Mouse (Mus musculus): ENCODE measurements around the gene Rnf157. TPM values are rescaled to one million over a fixed set of nuclear protein-coding genes. Genes with fewer than 3 reads are reported as not detected.

Rnf157 gene
- polyA plus RNA-seq, 1 experiment from 2014 or later: 4.9 TPM

DNA sequence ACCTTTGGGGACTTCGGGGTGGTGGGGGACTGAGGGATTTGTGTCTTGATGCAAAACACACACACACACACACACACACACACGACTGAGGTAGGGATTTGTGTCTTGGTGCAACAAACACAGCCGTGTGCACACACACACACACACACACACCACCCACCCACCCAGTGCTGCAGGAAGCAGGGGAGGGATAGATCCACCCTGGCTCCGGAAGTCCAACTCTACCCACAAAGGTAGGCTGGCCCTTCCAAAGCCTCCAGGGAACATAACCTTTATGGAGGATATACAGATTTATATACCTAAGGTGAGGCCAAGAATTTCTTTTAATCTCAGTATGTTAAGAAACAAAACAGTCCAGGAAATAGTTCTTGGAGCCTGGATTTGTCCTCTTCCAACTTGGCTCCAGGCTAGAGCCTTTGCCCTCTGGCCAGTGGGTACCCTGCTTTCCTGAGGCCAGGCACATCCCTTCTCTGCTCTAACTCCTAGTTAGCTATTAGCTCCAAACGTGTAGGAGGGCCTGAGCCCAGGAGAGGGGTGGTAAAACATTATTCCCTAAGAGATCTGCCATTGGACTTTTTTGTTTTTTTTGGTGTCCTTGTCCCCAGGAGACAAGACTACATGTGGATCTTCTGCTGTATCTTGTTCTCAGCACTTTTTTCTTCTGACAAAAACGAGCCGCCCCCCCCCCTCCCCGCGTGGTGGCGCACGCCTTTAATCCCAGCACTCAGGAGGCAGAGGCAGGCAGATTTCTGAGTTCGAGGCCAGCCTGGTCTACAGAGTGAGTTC is 22.3 kb upstream of the Rnf157 start:
- Histone ChIP-seq H3K4me3 (ENCODE audit: low read depth, low read length) (peak overlapping the region; percentile 76), H3K9ac (ENCODE audit: low read depth, low read length) (peak overlapping the region; percentile 79), H3K27me3 (replicated peaks; ENCODE audit: control insufficient read depth, insufficient read depth, low read length) (no peaks in the 10 kb centered on the region), H3K27ac (ENCODE audit: low read depth, low read length) (peak overlapping the region; percentile 93), H3K4me2 (replicated peaks; ENCODE audit: low read depth) (peak overlapping the region; percentile 72), H3K36me3 (ENCODE audit: control insufficient read depth, insufficient read depth) (peaks cover 23% of the 10 kb centered on the region), H3K4me1 (replicated peaks; ENCODE audit: control insufficient read depth, insufficient read depth, low read length) (peaks cover 10% of the 10 kb centered on the region), H3K9me3 (ENCODE audit: control insufficient read depth) (no peaks in the 10 kb centered on the region)
- 36% methylated on average over 12 of the region's 12 CpGs for WGBS
- no peak for ATAC-seq
- no peak for TF ChIP-seq CTCF (IDR thresholded peaks at IDR 0.05; ENCODE audit: low read depth)

DNA sequence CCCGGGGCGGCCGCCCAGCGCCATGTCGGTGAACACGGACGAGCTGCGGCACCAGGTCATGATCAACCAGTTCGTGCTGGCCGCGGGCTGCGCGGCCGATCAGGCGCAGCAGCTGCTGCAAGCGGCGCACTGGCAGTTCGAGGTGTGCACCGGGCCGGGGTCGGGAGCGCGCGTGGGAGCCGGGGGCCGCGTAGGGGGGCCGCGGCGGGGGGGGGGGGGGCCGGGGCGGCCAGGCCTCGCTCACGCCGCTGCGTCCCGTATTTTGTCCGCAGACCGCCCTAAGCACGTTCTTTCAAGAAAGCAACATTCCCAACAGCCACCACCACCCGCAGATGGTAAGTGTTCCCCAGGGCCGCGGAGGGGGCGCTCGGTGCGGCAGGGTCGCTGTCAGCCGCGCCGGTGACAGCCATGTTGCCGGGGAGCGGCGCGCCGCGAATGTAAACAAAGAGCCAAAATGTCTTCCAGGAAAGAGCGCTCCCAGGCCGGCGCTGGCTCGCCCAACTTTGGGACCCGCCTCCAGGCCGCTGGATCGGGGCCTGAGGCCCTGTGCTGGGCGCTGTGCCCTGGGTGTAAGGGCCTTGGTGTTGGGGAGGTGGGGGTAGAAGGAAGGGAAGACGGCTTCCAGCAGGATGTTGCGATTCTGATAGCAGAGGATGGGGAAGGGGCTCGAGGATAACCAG is 21.6 kb upstream of the Rnf157 start:
- peaks cover 10% of the 10 kb centered on the region for H3K4me1 ChIP-seq (replicated peaks; ENCODE audit: control insufficient read depth, insufficient read depth, low read length)
- under 1% methylated on average over 42 of the region's 67 CpGs for WGBS
- H3K27ac ChIP-seq (ENCODE audit: low read depth, low read length): peak overlapping the region; percentile 93
- H3K4me3 ChIP-seq (ENCODE audit: low read depth, low read length): peak overlapping the region; percentile 76
- peaks cover 20% of the 10 kb centered on the region for H3K36me3 ChIP-seq (ENCODE audit: control insufficient read depth, insufficient read depth)
- H3K27me3 ChIP-seq (replicated peaks; ENCODE audit: control insufficient read depth, insufficient read depth, low read length): no peaks in the 10 kb centered on the region
- peak overlapping the region; percentile 79 for H3K9ac ChIP-seq (ENCODE audit: low read depth, low read length)
- H3K4me2 ChIP-seq (replicated peaks; ENCODE audit: low read depth): peak overlapping the region; percentile 72
- no peak for ATAC-seq
- no peaks in the 10 kb centered on the region for H3K9me3 ChIP-seq (ENCODE audit: control insufficient read depth)
- no peak for TF ChIP-seq CTCF (IDR thresholded peaks at IDR 0.05; ENCODE audit: low read depth)

DNA sequence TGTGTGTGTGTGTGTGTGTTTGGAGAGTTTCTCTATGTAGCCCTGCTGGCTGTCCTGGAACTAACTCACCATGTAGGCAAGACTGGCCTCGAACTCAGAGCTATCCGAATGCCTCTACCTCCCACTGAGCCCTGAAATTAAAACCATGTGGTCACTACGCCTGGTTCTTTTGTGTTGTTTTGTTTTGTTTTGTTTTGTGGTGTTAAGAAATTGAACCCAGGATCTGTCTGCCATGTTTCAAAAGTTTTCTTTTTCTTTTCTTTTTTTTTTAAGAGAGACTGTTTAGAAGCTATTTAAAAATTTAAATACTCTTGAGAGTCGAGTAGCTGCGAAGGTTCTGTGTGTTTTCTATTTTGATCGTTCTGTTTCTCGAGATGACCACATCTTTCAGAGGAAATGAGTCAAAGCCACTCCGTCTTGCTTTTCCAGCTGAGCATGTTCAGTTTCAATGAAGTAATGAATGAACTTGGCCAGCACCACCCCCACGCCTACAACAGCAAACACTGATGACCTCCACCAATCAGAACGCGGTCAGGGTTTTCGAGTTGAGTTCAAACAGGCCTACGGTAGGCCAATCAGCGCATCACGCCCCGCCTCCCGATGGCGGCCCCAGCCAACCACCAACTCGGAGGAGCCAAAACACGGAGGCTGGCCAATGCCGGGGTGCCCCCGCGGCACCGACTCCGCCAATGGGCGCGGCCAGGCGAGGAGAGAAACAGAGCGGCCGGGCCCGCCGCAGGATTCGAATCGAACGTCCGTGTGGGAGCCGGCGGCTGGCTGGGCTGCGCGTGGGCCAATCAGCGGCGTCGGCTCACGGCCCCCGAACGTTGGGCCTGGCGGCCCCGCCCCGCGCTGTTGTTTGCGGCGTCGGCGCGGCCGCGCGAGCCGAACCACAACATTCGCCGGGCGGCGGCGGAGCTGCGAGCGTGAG is 20.8 kb upstream of the Rnf157 start, which contains the start of gene Ubald2:
Gene Ubald2 (plus strand): TSS at position 739 of the 931 bp plus-strand sequence.
- peak within 1 kb of the TSS; percentile 72 for H3K4me2 ChIP-seq (replicated peaks; ENCODE audit: low read depth)
- peak within 1 kb of the TSS; percentile 96 for H3K27ac ChIP-seq (ENCODE audit: low read depth, low read length)
- H3K36me3 ChIP-seq (ENCODE audit: control insufficient read depth, insufficient read depth): peaks cover 13% of the 10 kb centered on the region
- H3K4me1 ChIP-seq (replicated peaks; ENCODE audit: control insufficient read depth, insufficient read depth, low read length): peaks cover 10% of the 10 kb centered on the region
- peak within 1 kb of the TSS; percentile 79 for H3K9ac ChIP-seq (ENCODE audit: low read depth, low read length)
- peak within 1 kb of the TSS; percentile 76 for H3K4me3 ChIP-seq (ENCODE audit: low read depth, low read length)
- no peaks in the 10 kb centered on the region for H3K9me3 ChIP-seq (ENCODE audit: control insufficient read depth)
- 2% methylated on average over 60 of the region's 66 CpGs for WGBS
- peak; percentile 79 for ATAC-seq
- TF ChIP-seq CTCF (IDR thresholded peaks at IDR 0.05; ENCODE audit: low read depth): no peak
- no peaks in the 10 kb centered on the region for H3K27me3 ChIP-seq (replicated peaks; ENCODE audit: control insufficient read depth, insufficient read depth, low read length)

DNA sequence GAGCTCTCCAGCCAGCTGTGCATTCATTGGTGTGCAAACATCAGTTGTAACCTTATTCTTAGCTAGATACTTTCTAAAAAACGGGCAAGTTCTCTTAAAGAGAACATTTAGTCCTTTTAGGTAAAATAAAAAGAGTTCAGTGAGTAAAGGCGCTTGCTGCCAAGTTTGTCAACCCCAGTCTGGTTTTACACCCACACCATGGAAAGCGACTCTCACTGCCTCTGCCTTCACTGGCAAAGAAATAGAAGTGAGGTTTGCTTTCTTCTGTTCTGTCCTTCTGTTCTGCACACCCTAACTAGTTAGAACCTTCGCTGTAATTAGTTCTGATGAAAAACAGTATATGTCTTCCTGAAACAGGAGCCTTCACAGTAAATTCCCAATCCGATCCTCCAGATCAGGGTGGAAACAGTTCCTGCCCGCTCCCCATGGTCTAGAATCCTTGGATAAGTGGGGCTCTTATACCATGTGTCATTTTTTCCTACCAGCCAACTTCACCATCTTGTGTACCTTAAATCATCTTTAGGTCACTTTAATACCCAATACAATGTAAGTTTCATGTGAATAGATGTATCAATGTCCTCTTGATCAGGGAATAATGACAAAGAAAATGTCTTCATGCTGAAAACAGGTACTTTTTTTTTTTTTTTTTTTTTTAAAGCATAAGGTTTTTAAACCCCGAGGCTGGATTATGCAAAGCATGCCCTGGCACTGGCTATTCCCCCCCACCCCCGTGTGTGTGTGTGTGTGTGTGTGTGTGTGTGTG is 19.9 kb upstream of the Rnf157 start:
- H3K4me1 ChIP-seq (replicated peaks; ENCODE audit: control insufficient read depth, insufficient read depth, low read length): peaks cover 10% of the 10 kb centered on the region
- no peaks in the 10 kb centered on the region for H3K9me3 ChIP-seq (ENCODE audit: control insufficient read depth)
- TF ChIP-seq CTCF (IDR thresholded peaks at IDR 0.05; ENCODE audit: low read depth): no peak
- peaks cover 12% of the 10 kb centered on the region for H3K36me3 ChIP-seq (ENCODE audit: control insufficient read depth, insufficient read depth)
- ATAC-seq: no peak
- no peak overlapping the region for H3K4me3 ChIP-seq (ENCODE audit: low read depth, low read length)
- WGBS: 55% methylated on average over 8 of the region's 8 CpGs
- no peaks in the 10 kb centered on the region for H3K27me3 ChIP-seq (replicated peaks; ENCODE audit: control insufficient read depth, insufficient read depth, low read length)
- H3K4me2 ChIP-seq (replicated peaks; ENCODE audit: low read depth): peak overlapping the region; percentile 44; the same call in 1 of the 2 replicates
- peak overlapping the region; percentile 96 for H3K27ac ChIP-seq (ENCODE audit: low read depth, low read length)
- H3K9ac ChIP-seq (ENCODE audit: low read depth, low read length): no peak overlapping the region; the same call in 1 of the 2 replicates

DNA sequence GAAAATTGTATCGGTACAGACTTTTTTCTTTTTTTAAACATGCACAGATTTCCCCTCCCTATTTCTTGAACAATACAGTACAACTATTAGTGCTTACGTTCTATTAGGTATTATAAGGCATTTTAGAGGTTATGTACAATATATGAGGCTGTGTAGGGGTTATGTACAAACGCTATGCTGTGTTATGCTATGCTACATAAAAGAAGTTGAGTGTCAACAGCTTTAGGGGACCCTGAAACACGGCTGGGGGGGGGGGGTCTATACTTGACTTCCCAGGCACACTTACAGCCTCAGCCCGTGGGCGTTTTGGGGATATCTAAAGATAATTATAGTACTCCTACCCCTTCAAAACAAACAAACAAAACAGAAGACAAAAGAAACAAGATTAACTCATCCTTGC is 19.3 kb upstream of the Rnf157 start:
- Histone ChIP-seq H3K4me1 (replicated peaks; ENCODE audit: control insufficient read depth, insufficient read depth, low read length) (peaks cover 10% of the 10 kb centered on the region), H3K27ac (ENCODE audit: low read depth, low read length) (peak overlapping the region; percentile 96), H3K36me3 (ENCODE audit: control insufficient read depth, insufficient read depth) (peaks cover 5% of the 10 kb centered on the region), H3K9me3 (ENCODE audit: control insufficient read depth) (no peaks in the 10 kb centered on the region), H3K9ac (ENCODE audit: low read depth, low read length) (peak overlapping the region; percentile 42; the same call in 1 of the 2 replicates), H3K27me3 (replicated peaks; ENCODE audit: control insufficient read depth, insufficient read depth, low read length) (no peaks in the 10 kb centered on the region), H3K4me3 (ENCODE audit: low read depth, low read length) (no peak overlapping the region), H3K4me2 (replicated peaks; ENCODE audit: low read depth) (peak overlapping the region; percentile 44)
- 34% methylated on average over 6 of the region's 6 CpGs for WGBS
- ATAC-seq: no peak
- no peak for TF ChIP-seq CTCF (IDR thresholded peaks at IDR 0.05; ENCODE audit: low read depth)
